Mouse (Mus musculus) embryonic stem cell, embryonic (primary cell): ENCODE results near the gene Igsf3.

ENCODE experiments used
- CTCF ChIA-PET, 4 experiments: fragments of 300-600 bp in 2 of 4; fragments of 350-600 bp in 2 of 4; sonication (Branson Sonifier 250); formaldehyde crosslinking; loops; one replicate each; lab custom pipeline; 2022; ENCODE audit warnings: inconsistent platforms in 2 of 4; lab: Charles Lee
- POLR2A ChIA-PET, 4 experiments: fragments of 300-600 bp in 2 of 4; fragments of 350-600 bp in 2 of 4; sonication (Branson Sonifier 250); formaldehyde crosslinking; loops; one replicate each; lab custom pipeline; 2022; ENCODE audit warnings: antibody characterized with exemption in 4 of 4, inconsistent platforms in 1 of 4; lab: Charles Lee

Gene Igsf3

GRCm38 (mm10) chr3:101393103-101393644 is 16.3 kb downstream of the Igsf3 start:
- ChIA-PET CTCF (interaction anchor here in 3 of 4 experiments (0.6 to 1.9 kb wide), 5 partner anchors 21 to 159 kb away, joined by 3 to 10 read pairs (median 3); no protein-coding TSS in a partner anchor), POLR2A (interaction anchor here (0.5 to 2.4 kb wide), 15 partner anchors 9 to 277 kb away, joined by 3 to 6 read pairs (median 3); partner anchors contain the start of gene Igsf3 (in 2 of the 4))

GRCm38 (mm10) chr3:101393659-101394539 is 17.0 kb downstream of the Igsf3 start:
- CTCF ChIA-PET: interaction anchor here in 2 of 4 experiments (1.2 to 1.9 kb wide), 2 partner anchors 22 to 75 kb away, joined by 3 to 5 read pairs; no protein-coding TSS in a partner anchor
- POLR2A ChIA-PET: interaction anchor here (0.6 to 5.5 kb wide), 16 partner anchors 9 to 1631 kb away, joined by 3 to 37 read pairs (median 4); partner anchors contain the start of gene Igsf3 (in 2 of the 4)

- POLR2A ChIA-PET: interaction anchor here in 2 of 4 experiments (1.0 to 5.5 kb wide), 11 partner anchors 9 to 60 kb away, joined by 3 to 37 read pairs (median 4); partner anchors contain the start of gene Igsf3 (in 1 of the 2)
- CTCF ChIA-PET: interaction anchor here (0.5 to 1.8 kb wide), 7 partner anchors 23 to 618 kb away, joined by 3 to 5 read pairs (median 4); no protein-coding TSS in a partner anchor
Measured at GRCm38 (mm10) chr3:101395341-101395740, 18.5 kb downstream of the Igsf3 start.

- CTCF ChIA-PET: interaction anchor here (0.6 to 1.8 kb wide), 4 partner anchors 24 to 309 kb away, joined by 3 to 5 read pairs (median 4); no protein-coding TSS in a partner anchor
- POLR2A ChIA-PET: interaction anchor here in 2 of 4 experiments (0.8 to 5.5 kb wide), 12 partner anchors 10 to 208 kb away, joined by 3 to 37 read pairs (median 4); no protein-coding TSS in a partner anchor
Measured at GRCm38 (mm10) chr3:101396061-101396460, 19.2 kb downstream of the Igsf3 start.

GRCm38 (mm10) chr3:101396726-101397263 is 19.9 kb downstream of the Igsf3 start:
- CTCF ChIA-PET: interaction anchor here in 2 of 4 experiments (0.6 to 1.8 kb wide), 2 partner anchors 15 to 25 kb away, joined by 5 read pairs; no protein-coding TSS in a partner anchor
- POLR2A ChIA-PET: interaction anchor here in 2 of 4 experiments (0.8 to 5.5 kb wide), 8 partner anchors 10 to 207 kb away, joined by 3 to 37 read pairs (median 4); no protein-coding TSS in a partner anchor

GRCm38 (mm10) chr3:101397422-101397821 is 20.5 kb downstream of the Igsf3 start:
- POLR2A ChIA-PET: interaction anchor here in 2 of 4 experiments (1.2 to 5.5 kb wide), 3 partner anchors 11 to 14 kb away, joined by 5 to 37 read pairs (median 5); no protein-coding TSS in a partner anchor
- CTCF ChIA-PET: interaction anchor here in 2 of 4 experiments (1.0 to 1.4 kb wide), 3 partner anchors 25 to 79 kb away, joined by 3 to 9 read pairs (median 6); no protein-coding TSS in a partner anchor

GRCm38 (mm10) chr3:101398071-101398786 is 21.3 kb downstream of the Igsf3 start:
- CTCF ChIA-PET: interaction anchor here in 3 of 4 experiments (0.6 to 1.4 kb wide), 6 partner anchors 14 to 1910 kb away, joined by 3 to 9 read pairs (median 6); no protein-coding TSS in a partner anchor
- POLR2A ChIA-PET: interaction anchor here in 3 of 4 experiments (0.7 to 5.5 kb wide), 12 partner anchors 9 to 309 kb away, joined by 3 to 37 read pairs (median 4); partner anchors contain the start of gene Igsf3 (in 2 of the 3)

- POLR2A ChIA-PET: interaction anchor here in 3 of 4 experiments (0.7 to 5.5 kb wide), 8 partner anchors 8 to 22 kb away, joined by 3 to 37 read pairs (median 4); partner anchors contain the start of gene Igsf3 (in 2 of the 3)
- CTCF ChIA-PET: interaction anchor here in 2 of 4 experiments (1.2 to 1.4 kb wide), 3 partner anchors 13 to 27 kb away, joined by 3 to 9 read pairs (median 6); no protein-coding TSS in a partner anchor
Measured at GRCm38 (mm10) chr3:101398877-101399276, 22.0 kb downstream of the Igsf3 start.

GRCm38 (mm10) chr3:101401501-101401900 is 24.6 kb downstream of the Igsf3 start:
- ChIA-PET CTCF (no interaction called here), POLR2A (interaction anchor here in 2 of 4 experiments (1.2 to 3.6 kb wide), 2 partner anchors 10 to 11 kb away, joined by 5 to 19 read pairs; no protein-coding TSS in a partner anchor)

GRCm38 (mm10) chr3:101404620-101405415 is 27.9 kb downstream of the Igsf3 start:
- CTCF ChIA-PET: interaction anchor here in 1 of 4 experiments (0.5 to 1.0 kb wide), 3 partner anchors 32 to 145 kb away, joined by 3 to 6 read pairs (median 3); no protein-coding TSS in a partner anchor
- POLR2A ChIA-PET: interaction anchor here in 3 of 4 experiments (0.6 to 1.5 kb wide), 10 partner anchors 8 to 307 kb away, joined by 3 to 11 read pairs (median 4); no protein-coding TSS in a partner anchor

- POLR2A ChIA-PET: interaction anchor here in 2 of 4 experiments (0.8 to 1.5 kb wide), 4 partner anchors 22 to 45 kb away, joined by 3 to 5 read pairs (median 4); no protein-coding TSS in a partner anchor
Measured at GRCm38 (mm10) chr3:101405495-101405894, 28.6 kb downstream of the Igsf3 start.

GRCm38 (mm10) chr3:101406097-101406496 is 29.2 kb downstream of the Igsf3 start:
- CTCF ChIA-PET: interaction anchor here in 1 of 4 experiments (0.6 kb wide), 1 partner anchor 42 kb away, joined by 3 read pairs; no protein-coding TSS in a partner anchor
- POLR2A ChIA-PET: interaction anchor here in 2 of 4 experiments (0.6 to 1.5 kb wide), 3 partner anchors 9 to 45 kb away, joined by 3 to 4 read pairs (median 3); no protein-coding TSS in a partner anchor

More at GRCm38 (mm10) chr3:101405495-101405894, 28.6 kb downstream of the Igsf3 start:
- CTCF ChIA-PET: interaction anchor here in 1 of 4 experiments (0.9 to 1.0 kb wide), 2 partner anchors 33 to 87 kb away, joined by 3 read pairs; no protein-coding TSS in a partner anchor

- ChIA-PET CTCF (interaction anchor here in 2 of 4 experiments (0.8 to 1.9 kb wide), 6 partner anchors 30 to 89 kb away, joined by 3 to 6 read pairs (median 3); partner anchors contain the start of gene Igsf3 (in 1 of the 2)), POLR2A (interaction anchor here in 2 of 4 experiments (0.7 to 2.8 kb wide), 9 partner anchors 9 to 61 kb away, joined by 3 to 19 read pairs (median 3); partner anchors contain the start of gene Igsf3 (in 1 of the 2))
Measured at GRCm38 (mm10) chr3:101407568-101407967, 30.7 kb downstream of the Igsf3 start.

GRCm38 (mm10) chr3:101408953-101409750 is 32.3 kb downstream of the Igsf3 start:
- POLR2A ChIA-PET: interaction anchor here (0.6 to 6.3 kb wide), 20 partner anchors 8 to 544 kb away, joined by 3 to 32 read pairs (median 4); partner anchors contain the start of gene Igsf3 (in 2 of the 4)
- CTCF ChIA-PET: interaction anchor here in 3 of 4 experiments (0.6 to 1.9 kb wide), 6 partner anchors 32 to 588 kb away, joined by 3 to 7 read pairs (median 4); partner anchors contain the start of gene Igsf3 (in 1 of the 3)
